Mouse (Mus musculus): ENCODE measurements around the gene Il22ra2. TPM values are rescaled to one million over a fixed set of nuclear protein-coding genes. Genes with fewer than 3 reads are reported as not detected.

The Il22ra2 gene
- polyA plus RNA-seq, 1 experiment from 2014 or later: not detected

- peak overlapping the region; percentile 92 for H3K9ac ChIP-seq (ENCODE audit: low read length)
- H3K4me1 ChIP-seq (ENCODE audit: control insufficient read depth in 2 of 2, insufficient read depth in 2 of 2, low read length in 2 of 2): peaks cover 5 to 27% of the 10 kb centered on the region in 2 experiments; a peak in 3 of 4 replicates
- peak overlapping the region; percentile 82 for H3K4me2 ChIP-seq (ENCODE audit: low read length)
- peak overlapping the region; percentile 80 to 82 for H3K4me3 ChIP-seq (ENCODE audit: control insufficient read depth in 1 of 2, insufficient read depth in 1 of 2, low read depth in 1 of 2, low read length in 2 of 2)
- no peak for ATAC-seq (ENCODE audit: insufficient number of reproducible peaks, insufficient read depth, low FRiP score, low read depth)
- peaks cover 3% of the 10 kb centered on the region; the same call in 1 of the 2 replicates for H3K36me3 ChIP-seq (ENCODE audit: control insufficient read depth, insufficient read depth, low read length)
- H3K9me3 ChIP-seq (ENCODE audit: control insufficient read depth, low read length): no peaks in the 10 kb centered on the region
- H3K27ac ChIP-seq (replicated peaks in 1 of 2; ENCODE audit: control insufficient read depth in 1 of 2, insufficient read depth in 1 of 2, low read depth in 2 of 2, low read length in 2 of 2): peak overlapping the region in 1 of 2 experiments; percentile 92; a peak in 2 of 4 replicates
- WGBS: 7% methylated on average over 3 of the region's 3 CpGs
- no peaks in the 10 kb centered on the region for H3K27me3 ChIP-seq (ENCODE audit: control insufficient read depth, insufficient read depth, low read length)
These were observed 29.2 kb upstream of the Il22ra2 start for GRCm38 (mm10) chr10:19592556-19592955.

- 75% methylated on average over 3 of the region's 3 CpGs for WGBS
- no peaks in the 10 kb centered on the region for H3K27me3 ChIP-seq (ENCODE audit: control insufficient read depth, insufficient read depth, low read length)
- H3K4me2 ChIP-seq (ENCODE audit: low read length): peak overlapping the region; percentile 82
- no peaks in the 10 kb centered on the region for H3K9me3 ChIP-seq (ENCODE audit: control insufficient read depth, low read length)
- H3K36me3 ChIP-seq (ENCODE audit: control insufficient read depth, insufficient read depth, low read length): peaks cover 9% of the 10 kb centered on the region
- peaks cover 5 to 27% of the 10 kb centered on the region in 2 experiments; a peak in 3 of 4 replicates for H3K4me1 ChIP-seq (ENCODE audit: control insufficient read depth in 2 of 2, insufficient read depth in 2 of 2, low read length in 2 of 2)
- peak overlapping the region; percentile 25; the same call in 1 of the 2 replicates for H3K9ac ChIP-seq (ENCODE audit: low read length)
- no peak overlapping the region; a peak in 1 of 4 replicates for H3K4me3 ChIP-seq (ENCODE audit: control insufficient read depth in 1 of 2, insufficient read depth in 1 of 2, low read depth in 1 of 2, low read length in 2 of 2)
- H3K27ac ChIP-seq (replicated peaks in 1 of 2; ENCODE audit: control insufficient read depth in 1 of 2, insufficient read depth in 1 of 2, low read depth in 2 of 2, low read length in 2 of 2): no peak overlapping the region
- ATAC-seq (ENCODE audit: insufficient number of reproducible peaks, insufficient read depth, low FRiP score, low read depth): no peak
These were observed 28.5 kb upstream of the Il22ra2 start for GRCm38 (mm10) chr10:19593296-19593695.

GRCm38 (mm10) chr10:19594201-19594905 is 27.4 kb upstream of the Il22ra2 start:
- H3K9ac ChIP-seq (ENCODE audit: low read length): no peak overlapping the region
- no peaks in the 10 kb centered on the region for H3K27me3 ChIP-seq (ENCODE audit: control insufficient read depth, insufficient read depth, low read length)
- peak overlapping the region; percentile 82 for H3K4me2 ChIP-seq (ENCODE audit: low read length)
- no peak overlapping the region for H3K4me3 ChIP-seq (ENCODE audit: control insufficient read depth in 1 of 2, insufficient read depth in 1 of 2, low read depth in 1 of 2, low read length in 2 of 2)
- no peaks in the 10 kb centered on the region for H3K9me3 ChIP-seq (ENCODE audit: control insufficient read depth, low read length)
- H3K4me1 ChIP-seq (ENCODE audit: control insufficient read depth in 2 of 2, insufficient read depth in 2 of 2, low read length in 2 of 2): peaks cover 5 to 27% of the 10 kb centered on the region in 2 experiments; a peak in 3 of 4 replicates
- peaks cover 20% of the 10 kb centered on the region for H3K36me3 ChIP-seq (ENCODE audit: control insufficient read depth, insufficient read depth, low read length)
- 85% methylated on average over 3 of the region's 3 CpGs for WGBS
- no peak for ATAC-seq (ENCODE audit: insufficient number of reproducible peaks, insufficient read depth, low FRiP score, low read depth)
- no peak overlapping the region for H3K27ac ChIP-seq (replicated peaks in 1 of 2; ENCODE audit: control insufficient read depth in 1 of 2, insufficient read depth in 1 of 2, low read depth in 2 of 2, low read length in 2 of 2)

- no peak overlapping the region for H3K27ac ChIP-seq (replicated peaks in 1 of 2; ENCODE audit: control insufficient read depth in 1 of 2, insufficient read depth in 1 of 2, low read depth in 2 of 2, low read length in 2 of 2)
- no peaks in the 10 kb centered on the region for H3K9me3 ChIP-seq (ENCODE audit: control insufficient read depth, low read length)
- H3K27me3 ChIP-seq (ENCODE audit: control insufficient read depth, insufficient read depth, low read length): no peaks in the 10 kb centered on the region
- WGBS: 54% methylated on average over 4 of the region's 4 CpGs
- no peak for ATAC-seq (ENCODE audit: insufficient number of reproducible peaks, insufficient read depth, low FRiP score, low read depth)
- no peak overlapping the region for H3K4me2 ChIP-seq (ENCODE audit: low read length)
- no peak overlapping the region; the same call in 1 of the 2 replicates for H3K9ac ChIP-seq (ENCODE audit: low read length)
- H3K4me3 ChIP-seq (ENCODE audit: control insufficient read depth in 1 of 2, insufficient read depth in 1 of 2, low read depth in 1 of 2, low read length in 2 of 2): no peak overlapping the region
- H3K36me3 ChIP-seq (ENCODE audit: control insufficient read depth, insufficient read depth, low read length): peaks cover 37% of the 10 kb centered on the region
- H3K4me1 ChIP-seq (ENCODE audit: control insufficient read depth in 2 of 2, insufficient read depth in 2 of 2, low read length in 2 of 2): peaks cover 3 to 22% of the 10 kb centered on the region in 2 experiments; a peak in 2 of 4 replicates
These were observed 24.9 kb upstream of the Il22ra2 start for GRCm38 (mm10) chr10:19596866-19597265.

GRCm38 (mm10) chr10:19598091-19598490 is 23.7 kb upstream of the Il22ra2 start:
- Histone ChIP-seq H3K4me3 (ENCODE audit: control insufficient read depth in 1 of 2, insufficient read depth in 1 of 2, low read depth in 1 of 2, low read length in 2 of 2) (no peak overlapping the region), H3K4me1 (ENCODE audit: control insufficient read depth in 2 of 2, insufficient read depth in 2 of 2, low read length in 2 of 2) (peaks cover 3 to 15% of the 10 kb centered on the region in 2 experiments; a peak in 2 of 4 replicates), H3K9me3 (ENCODE audit: control insufficient read depth, low read length) (no peaks in the 10 kb centered on the region), H3K4me2 (ENCODE audit: low read length) (no peak overlapping the region), H3K36me3 (ENCODE audit: control insufficient read depth, insufficient read depth, low read length) (peaks cover 49% of the 10 kb centered on the region), H3K9ac (ENCODE audit: low read length) (no peak overlapping the region), H3K27me3 (ENCODE audit: control insufficient read depth, insufficient read depth, low read length) (no peaks in the 10 kb centered on the region), H3K27ac (replicated peaks in 1 of 2; ENCODE audit: control insufficient read depth in 1 of 2, insufficient read depth in 1 of 2, low read depth in 2 of 2, low read length in 2 of 2) (no peak overlapping the region)
- 90% methylated on average over 11 of the region's 11 CpGs for WGBS
- ATAC-seq (ENCODE audit: insufficient number of reproducible peaks, insufficient read depth, low FRiP score, low read depth): no peak

- no peak for ATAC-seq (ENCODE audit: insufficient number of reproducible peaks, insufficient read depth, low FRiP score, low read depth)
These were observed 22.3 kb upstream of the Il22ra2 start for GRCm38 (mm10) chr10:19599331-19600092.

GRCm38 (mm10) chr10:19600093-19600420 is 21.7 kb upstream of the Il22ra2 start:
- Histone ChIP-seq H3K27ac (replicated peaks in 1 of 2; ENCODE audit: control insufficient read depth in 1 of 2, insufficient read depth in 1 of 2, low read depth in 2 of 2, low read length in 2 of 2) (no peak overlapping the region), H3K36me3 (ENCODE audit: control insufficient read depth, insufficient read depth, low read length) (peaks cover 69% of the 10 kb centered on the region), H3K27me3 (ENCODE audit: control insufficient read depth, insufficient read depth, low read length) (no peaks in the 10 kb centered on the region), H3K4me1 (ENCODE audit: control insufficient read depth in 2 of 2, insufficient read depth in 2 of 2, low read length in 2 of 2) (peaks cover 0 to 4% of the 10 kb centered on the region in 2 experiments; a peak in 1 of 4 replicates), H3K4me3 (ENCODE audit: control insufficient read depth in 1 of 2, insufficient read depth in 1 of 2, low read depth in 1 of 2, low read length in 2 of 2) (no peak overlapping the region), H3K9ac (ENCODE audit: low read length) (no peak overlapping the region), H3K4me2 (ENCODE audit: low read length) (no peak overlapping the region), H3K9me3 (ENCODE audit: control insufficient read depth, low read length) (no peaks in the 10 kb centered on the region)
- 79% methylated on average over 3 of the region's 3 CpGs for WGBS
- ATAC-seq (ENCODE audit: insufficient number of reproducible peaks, insufficient read depth, low FRiP score, low read depth): no peak

More at GRCm38 (mm10) chr10:19599331-19600092, 22.3 kb upstream of the Il22ra2 start:
- Histone ChIP-seq H3K36me3 (ENCODE audit: control insufficient read depth, insufficient read depth, low read length) (peaks cover 64% of the 10 kb centered on the region), H3K4me3 (ENCODE audit: control insufficient read depth in 1 of 2, insufficient read depth in 1 of 2, low read depth in 1 of 2, low read length in 2 of 2) (no peak overlapping the region), H3K27me3 (ENCODE audit: control insufficient read depth, insufficient read depth, low read length) (no peaks in the 10 kb centered on the region), H3K4me1 (ENCODE audit: control insufficient read depth in 2 of 2, insufficient read depth in 2 of 2, low read length in 2 of 2) (peaks cover 0 to 4% of the 10 kb centered on the region in 2 experiments; a peak in 2 of 4 replicates), H3K9me3 (ENCODE audit: control insufficient read depth, low read length) (no peaks in the 10 kb centered on the region), H3K9ac (ENCODE audit: low read length) (no peak overlapping the region), H3K27ac (replicated peaks in 1 of 2; ENCODE audit: control insufficient read depth in 1 of 2, insufficient read depth in 1 of 2, low read depth in 2 of 2, low read length in 2 of 2) (no peak overlapping the region), H3K4me2 (ENCODE audit: low read length) (no peak overlapping the region)
- WGBS: 75% methylated on average over 6 of the region's 6 CpGs
